Mouse (Mus musculus): ENCODE measurements around the gene Bbs1.
A peak's percentile ranks its signal among the peaks of the same experiment; 100 is the strongest.
"Not testable (repeated sequence)": the region's sequence is repeated elsewhere in the genome, so short reads cannot be mapped to it uniquely, and the experiment has no call there.

Bbs1 gene

DNA sequence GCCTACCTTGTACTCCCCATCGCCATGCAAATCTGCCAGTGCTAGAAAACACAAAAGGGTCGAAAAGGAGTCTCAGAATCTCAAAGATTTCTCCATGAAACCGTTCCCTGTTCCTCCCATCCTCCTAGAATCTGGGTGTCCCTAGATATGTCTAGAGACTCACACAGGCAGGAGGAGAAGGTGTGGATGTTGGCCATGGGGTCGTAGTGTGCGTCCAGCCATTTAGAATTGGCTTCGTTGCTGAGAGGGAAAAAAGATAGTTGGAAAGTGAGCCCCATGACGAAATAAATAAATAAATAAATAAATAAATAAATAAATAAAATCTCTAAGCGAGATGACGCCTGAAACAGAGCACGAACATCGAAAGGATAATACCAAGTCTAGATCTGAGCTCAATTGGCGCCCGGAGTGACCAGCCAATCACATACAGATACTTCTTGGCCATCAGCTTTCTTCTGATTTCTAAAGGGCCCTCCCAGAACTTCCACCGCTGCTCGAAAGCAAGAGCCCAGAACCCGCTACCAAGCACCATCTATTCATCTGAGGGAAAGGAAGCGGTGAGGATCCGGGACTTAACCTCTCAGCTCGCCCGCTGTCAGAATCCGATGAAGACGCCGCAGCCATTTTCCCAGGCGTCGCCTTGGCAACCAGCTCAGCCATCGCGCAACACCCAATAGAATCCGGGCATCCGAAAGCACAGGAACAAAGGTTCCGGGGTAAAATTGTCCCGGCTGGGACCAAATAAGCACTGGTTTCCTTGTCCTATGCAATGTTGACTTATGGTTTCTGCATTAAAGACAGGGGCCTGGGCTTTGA lies at the start of gene Bbs1:
Gene Bbs1, minus strand, starts transcription at position 650 of the 816 bp plus-strand sequence.
- DNase-seq: peak; percentile 88 to 89

DNA sequence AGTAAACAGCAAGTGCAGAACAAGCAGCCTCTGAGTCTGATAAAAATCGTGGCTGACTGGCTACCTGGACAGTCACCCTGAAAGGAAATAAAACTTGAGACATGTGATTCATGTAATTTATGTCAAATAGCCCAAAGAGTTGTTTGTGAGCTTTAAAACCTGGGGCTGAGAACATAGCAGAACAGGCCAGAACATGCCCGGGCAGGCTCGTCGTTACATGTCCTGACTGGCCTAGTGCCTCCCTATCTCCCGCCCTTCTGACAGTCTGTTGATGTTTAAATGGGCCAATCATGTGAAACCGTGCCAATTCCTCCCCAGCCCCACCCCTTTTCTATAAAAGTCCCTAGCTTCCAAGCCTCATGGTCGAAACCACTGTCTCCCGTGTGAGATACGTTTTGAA lies 42.2 kb upstream of the Bbs1 start:
- not testable (repeated sequence) for DNase-seq

DNA sequence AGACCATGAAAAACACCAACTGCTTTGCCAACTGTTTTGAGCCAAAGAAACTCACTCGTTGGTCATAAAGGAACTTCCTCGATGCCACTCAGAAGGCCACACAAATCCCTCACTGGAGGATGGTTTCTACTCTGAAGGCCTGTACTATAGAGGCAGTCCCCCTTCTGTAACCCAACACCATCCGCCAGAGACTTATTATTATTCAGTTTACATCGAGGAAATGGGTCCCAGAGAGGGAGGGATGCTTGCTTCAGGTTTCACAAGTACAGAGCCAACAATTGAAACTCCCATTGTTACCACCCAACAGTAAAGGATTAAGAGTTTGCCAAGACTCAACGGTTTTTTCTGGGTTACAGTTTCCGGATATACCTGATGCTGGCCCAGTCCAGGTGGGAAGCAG lies 39.1 kb upstream of the Bbs1 start:
- DNase-seq: no peak

DNA sequence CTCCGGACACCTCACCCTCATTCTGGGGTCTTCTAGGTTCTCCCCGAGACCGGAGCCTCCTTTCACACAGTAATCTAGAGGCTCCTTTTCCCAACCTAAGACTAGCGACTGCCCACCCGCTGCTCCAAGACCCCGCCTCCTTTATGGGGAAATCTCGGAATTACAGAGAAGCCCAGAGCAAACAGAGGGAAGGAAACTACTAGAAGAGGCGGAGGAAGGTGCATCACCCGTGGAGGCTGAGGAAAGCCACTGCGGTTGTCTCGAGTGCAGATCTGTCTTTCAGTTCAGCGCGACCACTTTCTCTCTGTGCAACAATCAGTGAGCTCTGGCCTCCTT lies 36.8 kb upstream of the Bbs1 start:
- no peak for DNase-seq

DNA sequence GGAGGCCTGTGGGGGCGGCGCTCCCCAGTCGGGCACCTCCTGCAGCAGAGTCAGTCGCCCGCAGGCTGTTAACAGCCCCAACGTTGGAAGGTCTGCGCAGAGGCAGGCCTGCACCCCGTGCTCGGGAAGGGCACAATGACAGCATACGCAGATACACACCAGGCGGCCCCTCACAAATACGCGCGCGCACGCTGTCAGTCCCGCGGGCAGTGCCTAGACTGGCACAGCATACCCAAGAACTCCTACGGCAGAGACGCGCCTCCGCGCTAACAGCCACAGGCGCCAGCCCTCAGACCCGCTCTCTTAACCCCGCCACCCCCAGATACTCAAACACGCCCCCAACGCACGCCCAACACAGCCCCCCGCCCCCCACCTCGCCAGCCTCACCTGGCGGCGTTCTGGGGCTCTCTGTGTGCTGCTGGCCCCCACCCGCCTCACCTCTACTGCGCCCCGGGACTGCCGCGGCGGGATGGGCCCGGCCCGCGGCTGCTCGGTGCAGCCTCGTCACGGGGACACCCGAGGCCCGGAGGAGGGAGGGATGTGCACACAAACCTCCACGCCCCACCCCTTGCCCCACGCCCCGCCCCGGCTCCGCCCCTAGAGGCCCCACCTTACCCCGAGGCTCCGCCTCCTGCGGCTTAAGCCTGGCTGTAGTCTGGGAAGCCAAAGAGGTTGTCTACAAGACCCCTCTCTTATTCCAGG lies 36.3 kb upstream of the Bbs1 start, which contains the start of gene Peli3:
Gene Peli3, minus strand, starts transcription at position 577 of the 702 bp plus-strand sequence.
- peak; percentile 83 to 90 for DNase-seq

DNA sequence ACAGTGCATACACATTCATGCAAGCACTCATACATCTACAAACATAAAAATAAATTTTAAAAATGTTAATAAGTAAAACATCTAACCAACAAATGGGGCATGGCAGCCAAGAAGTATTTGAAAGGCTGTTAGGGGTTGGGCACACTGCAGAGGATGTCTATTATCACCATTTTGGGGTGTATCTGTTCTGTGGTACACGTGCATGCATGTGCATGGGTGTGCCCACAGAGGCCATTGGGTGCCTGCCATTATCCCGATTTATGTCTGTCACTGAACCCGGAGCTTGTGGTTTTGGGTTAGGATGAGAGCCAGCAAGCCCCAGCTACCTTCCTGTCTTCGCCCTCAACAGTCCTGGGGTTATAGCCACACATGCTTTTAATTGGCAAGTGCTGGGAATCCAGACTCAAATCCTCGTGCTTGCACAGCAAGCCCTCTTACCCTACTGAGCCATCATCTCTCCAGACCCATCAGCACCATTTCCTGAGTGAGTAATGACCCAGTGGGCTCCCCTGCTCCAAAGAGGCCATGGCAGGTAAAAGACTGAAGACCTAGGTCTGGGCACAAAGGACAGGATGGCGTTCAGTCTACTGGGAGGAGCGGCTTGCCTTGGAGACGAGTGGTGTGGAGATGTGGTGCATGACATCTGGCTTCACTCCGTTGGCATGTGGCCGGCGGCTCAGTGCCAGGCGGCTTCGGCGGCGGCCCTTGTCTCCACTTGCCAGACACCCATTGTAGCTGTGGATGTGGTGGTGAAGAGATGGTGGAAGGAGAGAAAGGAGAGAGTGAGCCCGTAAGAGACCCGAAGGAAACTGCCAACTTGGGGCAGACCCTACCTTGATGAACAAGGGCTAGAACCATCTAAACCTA lies 31.2 kb upstream of the Bbs1 start:
- DNase-seq: no peak

DNA sequence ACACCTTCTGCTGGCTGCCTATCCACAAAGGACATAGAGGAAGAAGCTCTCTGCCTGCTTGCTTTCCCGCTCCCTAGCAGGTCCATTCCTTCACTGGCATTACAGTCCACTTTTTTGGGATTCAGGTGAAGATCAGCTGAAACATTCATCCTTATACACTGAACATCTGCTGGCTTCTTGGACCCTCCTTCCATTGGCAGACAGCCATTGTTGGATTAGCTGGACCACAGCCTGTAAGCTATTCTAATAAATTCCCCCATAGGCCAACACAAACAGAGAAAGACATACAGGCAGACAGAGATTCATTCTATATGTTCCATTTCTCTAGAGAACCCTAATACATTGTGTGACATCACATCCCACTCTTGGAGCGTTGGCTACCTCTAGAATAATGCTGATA lies 30.5 kb upstream of the Bbs1 start:
- no peak for DNase-seq

DNA sequence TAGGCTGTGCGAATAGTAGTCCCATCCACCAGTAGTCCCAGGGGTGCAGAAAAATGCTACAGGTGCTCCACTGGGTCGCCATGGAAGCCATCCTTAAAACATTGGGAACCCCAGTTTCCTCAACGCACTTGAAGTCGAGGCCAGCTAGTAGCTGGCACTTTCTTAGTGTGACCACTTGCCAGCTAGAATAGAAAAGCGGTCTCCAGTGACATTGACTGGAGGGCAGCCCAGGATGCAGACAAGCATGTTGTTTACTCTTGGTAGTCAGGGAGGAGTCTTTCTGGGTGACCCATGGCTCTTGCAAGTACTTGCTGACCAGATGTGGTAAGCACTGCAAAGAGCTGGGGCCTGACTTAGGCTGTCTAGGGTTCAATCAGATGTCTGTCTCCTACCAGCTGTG lies 22.4 kb upstream of the Bbs1 start:
- DNase-seq: peak in 1 of 2 experiments; percentile 44

DNA sequence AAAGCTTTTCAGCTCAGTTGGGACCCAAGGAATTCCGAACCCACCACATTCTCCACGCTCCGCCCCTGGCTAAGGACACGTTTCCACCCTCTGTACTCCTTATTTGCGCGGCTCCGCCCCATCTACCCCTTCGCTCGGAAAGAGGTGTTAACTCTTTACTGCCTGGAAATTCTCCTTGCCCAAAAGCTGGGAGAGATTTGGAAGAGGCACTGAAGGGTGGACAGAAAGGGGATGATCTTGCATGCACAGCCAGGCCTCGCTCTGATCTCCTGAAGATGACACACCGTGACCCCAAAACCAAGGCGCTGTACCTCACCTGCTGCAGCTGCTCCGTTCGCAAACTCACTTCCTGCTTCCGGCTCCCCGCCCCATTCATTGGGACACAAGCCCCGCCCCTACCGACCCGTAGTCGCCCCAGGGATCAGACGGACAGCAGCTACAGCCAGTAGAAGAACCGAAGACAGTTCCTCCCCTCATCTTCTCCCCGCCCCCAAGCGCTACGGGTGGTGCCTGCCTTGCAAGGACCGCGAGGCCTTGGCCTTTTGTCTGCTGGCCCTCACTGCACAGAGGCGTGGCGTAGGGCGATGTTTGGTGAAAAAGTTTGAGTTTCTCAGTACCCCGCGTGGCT lies 21.6 kb upstream of the Bbs1 start, which contains the start of gene Dpp3:
Gene Dpp3, minus strand, starts transcription at position 384 of the 628 bp plus-strand sequence.
- peak; percentile 99 to 100 for DNase-seq

DNA sequence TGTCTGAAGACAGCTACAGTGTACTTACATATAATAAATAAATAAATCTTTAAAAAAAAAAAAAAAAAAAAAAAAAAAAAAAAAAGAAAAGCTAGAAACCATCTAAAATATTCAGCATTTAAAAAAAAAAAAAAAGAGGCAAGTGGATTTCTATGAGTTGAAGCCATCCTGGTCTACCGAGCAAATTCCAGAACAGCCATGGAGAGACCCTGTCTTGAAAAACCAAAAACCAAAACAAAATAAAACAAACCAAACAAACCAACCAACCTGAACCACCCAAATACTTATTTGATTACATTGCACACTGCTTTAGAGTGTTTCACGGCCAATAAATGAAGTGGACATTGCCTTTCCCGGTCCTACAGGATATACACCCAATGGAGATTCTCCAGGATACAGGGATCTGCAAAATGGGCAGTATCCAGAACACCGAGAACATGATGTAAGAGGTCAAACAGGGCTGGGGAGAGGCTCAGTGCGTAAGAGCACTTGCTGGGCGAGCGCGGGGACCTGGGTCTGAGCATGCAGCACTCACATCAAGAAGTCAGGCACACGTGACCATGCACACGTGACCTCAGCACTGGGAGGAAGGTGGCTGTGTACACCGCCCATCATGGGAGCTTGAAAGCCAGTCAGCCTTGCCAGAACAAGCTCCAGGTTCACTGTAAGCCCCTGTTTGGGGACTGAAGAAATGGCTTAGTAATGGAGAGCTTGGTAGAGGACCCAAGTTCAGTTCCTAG lies 18.9 kb upstream of the Bbs1 start:
- DNase-seq: peak in 1 of 2 experiments; percentile 19

DNA sequence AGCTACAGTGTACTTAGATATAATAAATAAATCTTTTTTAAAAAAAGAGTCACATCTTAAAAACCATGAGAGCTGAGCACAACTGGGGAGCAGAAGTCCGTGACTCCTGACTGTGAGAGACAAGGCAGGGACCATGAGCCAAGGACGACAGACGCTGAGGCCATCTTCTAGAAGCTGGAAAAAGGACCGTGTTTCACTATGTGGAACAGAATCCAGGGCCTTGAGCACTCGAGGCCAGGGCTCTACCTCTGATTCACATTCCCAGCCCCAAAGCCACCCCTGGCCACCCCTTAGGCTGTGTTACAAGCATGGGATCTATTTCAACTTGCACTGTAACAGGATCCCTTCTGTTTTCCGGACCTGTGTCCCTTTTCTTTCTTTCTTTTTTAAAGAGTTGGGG lies 13.2 kb upstream of the Bbs1 start:
- no peak for DNase-seq

DNA sequence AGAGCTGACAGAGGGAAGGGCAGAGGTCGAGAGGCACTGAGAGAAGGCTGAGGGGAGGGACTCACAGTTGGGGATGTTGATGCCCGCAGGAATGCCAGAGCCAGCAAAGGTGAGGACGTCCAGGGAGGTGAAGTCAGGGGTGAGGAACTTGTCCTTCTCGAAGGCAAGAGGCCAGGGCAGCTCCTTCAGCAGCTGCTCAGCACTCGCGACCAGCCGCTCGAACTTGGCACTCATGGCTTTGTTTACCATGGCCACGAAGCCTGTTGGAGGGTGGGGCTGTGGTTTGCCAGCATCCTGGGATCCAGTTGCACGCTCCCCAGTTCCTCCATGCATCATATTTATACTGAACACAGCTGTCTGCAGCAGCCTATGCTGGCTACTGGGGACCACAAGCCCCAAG lies 10.4 kb upstream of the Bbs1 start:
- DNase-seq: no peak

DNA sequence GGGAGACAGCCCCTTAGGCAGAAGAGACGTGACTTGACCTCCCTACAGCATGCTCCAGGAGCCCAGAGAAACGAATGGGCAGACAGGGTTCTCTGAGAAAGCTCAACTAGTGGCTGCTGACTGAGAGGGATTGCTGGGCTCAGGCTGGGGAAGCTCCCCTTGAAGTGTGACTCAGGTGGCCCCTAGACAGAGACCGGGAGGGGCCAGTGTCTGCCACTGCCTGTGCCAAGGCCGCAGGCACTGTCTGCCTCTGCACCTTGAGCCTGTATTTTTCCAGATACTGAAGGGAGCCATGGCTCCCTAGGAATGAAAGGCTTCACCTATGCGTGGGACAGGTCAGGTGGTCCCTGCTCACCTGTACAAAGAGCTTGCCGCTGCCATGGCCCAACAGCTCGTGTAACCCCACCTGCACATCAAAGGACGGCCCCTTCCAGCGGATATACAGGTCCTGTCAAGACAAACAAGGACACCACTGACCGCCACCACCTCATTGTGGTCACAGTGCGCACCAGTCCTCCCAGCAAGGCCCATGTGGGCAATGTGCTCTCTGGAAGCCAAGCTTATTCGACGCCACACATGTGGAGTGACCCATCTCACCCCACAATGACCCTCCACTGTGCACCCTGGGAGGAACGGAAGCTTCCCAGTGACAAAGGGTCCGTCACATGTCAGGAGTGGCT lies 9.6 kb upstream of the Bbs1 start:
- no peak for DNase-seq

DNA sequence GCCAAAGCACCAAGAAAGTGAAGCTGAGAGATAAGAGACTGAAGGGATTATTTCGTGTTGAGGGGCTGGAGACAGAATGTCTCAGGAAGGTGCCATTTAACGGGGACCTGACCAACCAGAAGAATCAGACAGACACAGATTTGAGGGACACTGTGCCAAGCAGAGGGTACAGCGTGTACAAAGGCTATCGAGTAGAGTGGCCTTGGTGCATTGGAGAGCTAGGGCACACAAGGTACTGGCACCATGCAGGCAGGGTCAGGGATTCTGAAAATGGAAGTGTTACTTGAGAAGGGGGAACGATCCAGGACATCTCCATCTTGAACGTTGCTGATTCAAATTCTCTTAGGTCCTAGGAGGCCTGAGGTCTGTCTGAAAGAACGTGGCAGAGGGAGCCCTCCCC lies 2.9 kb upstream of the Bbs1 start:
- no peak for DNase-seq

DNA sequence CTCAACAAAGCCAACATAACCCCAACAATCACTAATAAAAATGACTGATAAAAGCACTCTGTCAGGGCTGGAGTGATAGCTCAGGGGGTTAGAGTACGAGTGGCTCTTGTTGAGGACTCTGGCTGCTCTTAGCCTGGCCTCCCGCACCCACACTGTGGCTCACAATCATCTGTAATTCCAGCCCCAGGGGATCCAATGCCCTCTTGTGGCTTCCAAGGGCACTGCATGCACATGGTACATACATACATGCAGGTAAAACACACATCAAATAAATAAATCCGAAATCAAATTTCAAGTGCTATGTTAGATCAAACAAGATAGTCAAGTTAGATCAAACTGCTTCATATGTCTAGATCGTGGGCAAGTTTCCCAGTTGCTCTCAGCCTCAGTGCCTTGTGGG lies 1.7 kb upstream of the Bbs1 start:
- DNase-seq: peak; percentile 60 to 66

DNA sequence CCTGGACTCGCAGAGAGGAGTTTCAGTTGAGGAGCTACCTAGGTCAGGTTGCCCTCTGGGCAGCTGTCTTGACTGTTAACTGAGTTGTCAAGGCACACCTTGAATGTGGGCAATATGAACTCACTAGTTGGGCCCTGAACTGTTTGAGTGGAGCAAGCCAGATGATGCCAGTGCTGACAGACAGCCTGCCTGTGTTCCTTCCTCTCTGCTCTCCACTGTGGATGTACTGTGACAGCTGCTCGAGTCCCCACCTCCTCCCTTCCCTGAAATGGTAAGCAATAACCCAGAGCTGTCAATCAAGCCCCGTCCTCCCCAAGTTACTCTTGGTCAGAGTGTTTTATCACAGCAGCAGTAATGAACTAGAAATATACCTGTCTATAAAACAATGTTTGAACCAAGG lies 6.5 kb downstream of the Bbs1 start:
- no peak for DNase-seq

DNA sequence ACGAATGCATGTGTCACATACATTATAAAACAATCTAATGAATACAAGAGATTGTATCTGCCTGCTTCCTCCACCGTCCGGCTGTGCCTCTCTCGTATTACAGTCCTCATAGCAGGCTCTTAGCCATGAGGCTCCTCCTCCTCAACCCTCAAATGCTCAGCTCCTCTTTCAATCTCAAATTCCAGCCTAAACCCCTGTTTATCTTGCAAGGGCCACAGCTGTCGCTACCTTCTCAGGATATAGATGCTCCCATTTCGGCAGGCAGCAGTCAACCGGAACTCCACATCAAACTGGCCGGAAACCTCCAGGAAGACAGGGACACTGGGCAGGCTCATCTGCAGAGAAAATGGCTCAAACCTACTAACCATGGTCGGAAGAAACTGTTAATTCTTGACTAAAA lies 7.5 kb downstream of the Bbs1 start:
- no peak for DNase-seq

DNA sequence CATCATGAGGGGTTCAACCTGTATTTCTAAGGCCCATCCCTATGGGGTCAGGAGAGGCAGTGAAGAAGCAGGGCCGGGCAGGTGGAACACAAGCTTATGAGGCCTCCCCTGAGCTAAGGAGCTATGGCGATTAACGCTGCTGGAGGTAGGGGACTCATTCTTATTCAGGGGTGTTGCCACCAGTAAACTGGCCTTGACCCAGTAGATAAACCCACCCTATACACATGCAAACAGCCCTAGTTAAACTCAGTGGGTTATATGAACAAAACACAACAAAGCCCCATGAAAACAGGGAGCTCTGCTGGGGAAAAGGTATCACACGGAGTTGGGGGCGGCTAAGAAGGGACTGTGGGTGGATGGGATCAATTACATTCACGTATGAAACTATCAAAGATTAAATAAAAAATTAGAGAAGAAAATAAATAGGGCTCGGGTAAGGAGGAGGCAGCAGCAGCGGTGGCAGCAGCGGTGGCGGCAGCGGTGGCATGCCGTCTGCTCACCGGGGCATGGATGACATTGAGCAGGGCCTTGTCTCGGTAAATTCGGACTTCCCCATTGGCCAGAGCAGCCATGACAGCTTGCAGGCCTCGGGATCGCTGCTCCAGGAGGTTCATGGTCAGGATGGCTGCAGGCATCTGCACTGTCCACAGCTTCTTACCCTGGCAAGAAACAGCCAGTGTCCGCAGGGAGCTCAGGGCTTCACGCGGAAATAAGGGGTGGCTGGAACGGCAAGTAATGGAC lies 9.5 kb downstream of the Bbs1 start:
- DNase-seq: no peak

DNA sequence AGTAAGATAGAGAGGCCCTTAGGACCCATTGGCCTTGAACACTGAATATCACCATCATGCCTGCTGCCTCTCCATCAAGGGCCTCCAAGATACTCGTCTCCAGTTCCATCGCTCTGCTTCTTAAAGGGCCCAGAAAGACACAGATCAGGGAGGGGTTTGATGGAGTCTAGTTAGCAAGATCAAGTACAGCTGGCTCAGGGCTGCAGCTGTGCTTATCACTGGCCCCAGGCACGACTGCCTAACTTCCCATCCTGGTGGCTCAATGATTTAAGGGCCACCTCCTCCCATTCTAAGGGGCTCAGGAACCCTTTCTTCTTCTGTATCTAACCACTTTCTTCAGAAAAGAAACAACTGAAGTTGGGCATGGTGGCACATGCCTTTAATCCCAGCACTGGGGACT lies 14.6 kb downstream of the Bbs1 start:
- no peak for DNase-seq

DNA sequence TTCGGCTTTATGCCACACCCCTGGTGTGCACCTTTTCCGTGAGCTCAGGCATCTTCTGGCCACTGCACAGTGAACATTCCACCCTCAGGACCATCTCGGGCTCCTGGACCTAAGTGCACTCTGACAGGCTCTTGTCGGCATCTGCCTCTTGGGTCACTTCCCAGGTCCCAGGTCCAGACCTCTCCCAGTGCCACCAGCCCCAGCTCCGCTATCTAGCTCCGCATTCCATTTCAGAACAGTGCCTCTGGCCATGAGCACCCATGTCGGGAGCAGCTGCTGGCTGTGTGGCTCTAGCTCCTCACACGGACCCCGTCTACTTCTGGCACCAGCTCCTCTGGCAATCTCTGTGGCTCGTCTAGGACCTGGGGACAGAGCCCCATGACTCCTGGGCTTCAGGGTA lies 16.6 kb downstream of the Bbs1 start:
- DNase-seq: no peak

DNA sequence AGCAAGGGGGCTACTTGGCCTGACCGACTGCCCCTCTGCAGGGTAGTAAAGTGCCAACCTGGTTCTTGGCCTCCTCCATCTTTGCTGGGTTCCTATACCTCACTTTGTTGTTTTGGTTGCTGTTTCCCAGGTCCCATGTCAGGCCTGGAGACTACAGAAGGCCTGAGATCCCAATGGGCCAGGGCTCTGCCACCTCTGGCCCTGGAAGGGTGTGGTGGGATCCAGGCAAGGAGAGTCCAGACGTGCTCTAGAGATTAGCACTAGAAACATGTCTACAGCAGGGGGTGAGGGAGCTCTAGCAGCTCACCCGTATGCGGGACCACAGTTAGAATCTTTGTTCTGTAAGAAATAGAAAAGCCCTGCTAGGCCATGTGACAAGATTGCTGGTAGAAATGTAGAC lies 22.5 kb downstream of the Bbs1 start:
- DNase-seq: no peak
